Mouse (Mus musculus): ENCODE measurements at regions not wholly inside any gene's neighbourhood (a gene's known extent, or its start where the extent isn't known, plus 50 kb on each side); places are given as distances from the start of the nearest gene placed in this dataset.

DNA sequence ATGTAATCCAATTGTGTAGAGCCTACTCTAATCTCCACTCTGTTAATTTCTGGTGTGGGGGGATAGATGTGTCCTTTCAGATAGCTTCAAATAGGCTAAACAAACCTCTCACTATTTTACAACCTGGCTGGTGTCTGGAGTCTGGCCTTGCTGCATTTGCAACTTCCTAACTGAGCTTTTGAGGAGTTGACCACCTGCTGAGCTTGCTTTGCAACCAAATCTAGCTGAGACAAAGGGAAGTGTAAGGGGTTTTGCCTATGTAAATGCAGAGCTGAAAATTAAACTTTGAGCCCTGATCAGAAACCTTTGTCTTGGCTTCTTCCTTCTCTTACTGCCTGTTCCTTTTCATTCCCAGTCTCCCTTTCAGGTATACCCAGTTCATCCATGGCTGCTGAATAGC is 404.3 kb downstream of the Cetn3 start:
- no peak for DNase-seq

DNA sequence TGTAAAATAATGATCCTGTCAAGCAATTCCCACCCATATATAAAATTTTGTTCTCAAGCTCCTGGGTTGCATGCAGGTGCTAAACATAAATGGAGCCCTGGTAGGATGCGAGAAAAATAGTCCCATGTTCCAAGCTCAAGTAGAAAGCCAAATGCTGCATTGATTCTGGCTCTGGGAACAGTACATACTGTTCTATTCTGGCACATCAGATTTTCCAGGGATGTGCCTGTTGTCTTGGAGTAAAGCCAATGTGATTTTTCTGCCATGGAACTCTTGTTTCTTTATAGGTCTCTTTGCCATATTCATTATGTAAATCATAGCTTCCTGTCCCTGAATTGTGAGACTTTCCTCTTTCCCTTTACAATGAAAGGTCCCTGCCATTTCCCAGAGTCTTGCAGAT is 417.9 kb downstream of the Cetn3 start:
- no peak for DNase-seq

DNA sequence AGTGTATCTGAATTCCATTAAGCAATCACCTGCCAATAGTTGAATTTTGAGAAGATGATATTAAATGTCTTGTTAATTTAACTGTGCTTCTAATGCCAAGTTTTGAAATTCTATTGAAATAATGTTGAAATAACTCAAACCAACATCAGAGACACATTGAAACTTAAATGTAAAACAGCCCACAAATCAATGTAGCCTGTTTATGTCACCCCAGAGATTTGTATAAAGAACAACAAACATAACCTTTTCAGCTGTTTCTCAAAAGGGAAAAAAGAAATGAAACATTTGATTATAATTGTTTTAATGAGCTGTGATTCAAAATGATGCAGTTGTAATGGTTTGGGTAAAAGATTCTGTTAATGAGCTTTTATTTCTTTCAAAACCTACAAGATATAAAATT is 442.6 kb downstream of the Cetn3 start:
- DNase-seq = no peak

- no peak for DNase-seq
These were observed 451.0 kb downstream of the Cetn3 start for GRCm38 (mm10) chr13:82233901-82234300.

GRCm38 (mm10) chr13:82246231-82246630 is 463.4 kb downstream of the Cetn3 start:
- no peak for DNase-seq

- no peak for DNase-seq
These were observed 467.5 kb downstream of the Cetn3 start for GRCm38 (mm10) chr13:82250361-82250760.

GRCm38 (mm10) chr13:82258491-82258935 is 475.6 kb downstream of the Cetn3 start:
- DNase-seq = no peak

GRCm38 (mm10) chr13:82264236-82264635 is 481.4 kb downstream of the Cetn3 start:
- no peak for DNase-seq

GRCm38 (mm10) chr13:82265170-82265569 is 482.3 kb downstream of the Cetn3 start:
- no peak for DNase-seq

DNA sequence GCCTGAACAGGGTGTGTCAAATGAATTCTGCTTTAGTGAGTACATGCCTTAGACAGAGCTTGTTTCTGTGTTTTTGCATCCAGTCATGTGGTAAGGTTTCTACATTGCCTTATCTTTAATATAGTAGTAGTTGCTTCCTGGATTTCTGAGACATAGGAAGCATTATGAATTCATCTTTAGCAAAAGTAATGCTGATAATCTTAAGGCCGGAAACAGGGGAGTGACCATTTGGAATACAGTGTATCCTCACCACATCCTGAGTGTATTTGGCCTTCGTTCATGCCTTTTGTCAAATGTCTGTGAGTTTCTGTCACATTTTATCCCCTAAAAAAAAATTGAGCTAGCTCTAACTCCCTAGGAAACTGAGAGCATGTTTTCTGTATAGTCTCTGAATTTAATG is 482.9 kb downstream of the Cetn3 start:
- no peak for DNase-seq

- no peak for DNase-seq
These were observed 491.9 kb downstream of the Cetn3 start for GRCm38 (mm10) chr13:82274733-82275132.

DNA sequence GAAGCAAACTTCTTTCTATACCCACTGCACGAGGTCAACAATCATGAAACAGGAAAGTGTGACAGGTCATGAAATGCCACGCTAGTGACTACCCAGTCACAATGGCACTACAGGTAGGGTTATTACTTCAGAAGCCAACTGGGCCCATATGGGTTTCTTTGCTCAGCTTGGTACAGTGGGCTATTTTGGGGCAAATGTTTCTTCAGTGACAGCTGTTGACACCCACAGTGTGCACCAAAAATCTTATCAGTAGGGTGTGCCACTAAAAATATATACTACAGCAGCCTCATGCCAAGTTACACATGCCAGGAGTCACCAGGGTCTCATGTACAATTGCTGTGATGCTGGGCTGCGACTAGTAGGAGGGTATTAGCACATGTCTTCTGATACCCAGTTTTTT is 493.1 kb downstream of the Cetn3 start:
- DNase-seq = no peak

GRCm38 (mm10) chr13:82280744-82281143 is 497.9 kb downstream of the Cetn3 start:
- no peak for DNase-seq

DNA sequence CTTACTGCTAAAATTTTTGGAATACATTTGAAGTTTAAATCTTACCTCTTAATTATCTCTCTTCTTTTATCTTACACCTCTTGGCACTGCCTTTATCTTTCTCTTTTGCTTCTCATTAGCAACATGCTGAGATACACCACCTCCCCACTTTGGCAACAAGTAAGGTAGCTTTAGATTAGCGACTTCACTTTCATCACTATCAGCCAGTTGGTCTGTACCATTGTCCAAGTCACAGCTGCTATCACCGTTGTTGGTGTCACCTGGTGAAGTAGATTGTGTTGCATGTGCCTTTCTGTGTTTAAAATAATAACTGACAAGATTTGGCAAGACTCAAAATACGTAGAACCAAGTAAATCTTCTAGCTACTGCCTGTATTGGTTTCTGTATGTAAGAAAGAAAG is 513.0 kb downstream of the Cetn3 start:
- no peak for DNase-seq

DNA sequence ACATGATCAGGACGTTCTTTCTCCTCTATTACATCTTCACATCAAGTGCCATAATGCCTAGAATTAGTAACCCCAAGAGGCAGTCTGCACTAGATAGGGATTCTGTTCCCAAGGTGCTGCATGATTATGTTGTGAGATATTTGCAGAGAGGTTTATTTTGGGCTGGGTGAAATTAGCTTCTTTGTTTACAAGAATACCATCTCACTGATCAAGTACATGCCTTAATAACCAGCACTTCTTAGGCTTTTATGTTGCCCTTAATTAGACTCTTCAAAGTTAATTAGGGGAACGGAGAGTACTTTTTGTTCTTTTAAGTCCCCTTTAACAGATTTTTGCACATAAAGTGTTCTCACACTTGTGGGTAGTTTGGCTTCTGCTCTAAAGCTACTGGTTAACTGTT is 521.4 kb downstream of the Cetn3 start:
- DNase-seq = no peak

- no peak for DNase-seq
These were observed 522.2 kb downstream of the Cetn3 start for GRCm38 (mm10) chr13:82305076-82305475.

DNA sequence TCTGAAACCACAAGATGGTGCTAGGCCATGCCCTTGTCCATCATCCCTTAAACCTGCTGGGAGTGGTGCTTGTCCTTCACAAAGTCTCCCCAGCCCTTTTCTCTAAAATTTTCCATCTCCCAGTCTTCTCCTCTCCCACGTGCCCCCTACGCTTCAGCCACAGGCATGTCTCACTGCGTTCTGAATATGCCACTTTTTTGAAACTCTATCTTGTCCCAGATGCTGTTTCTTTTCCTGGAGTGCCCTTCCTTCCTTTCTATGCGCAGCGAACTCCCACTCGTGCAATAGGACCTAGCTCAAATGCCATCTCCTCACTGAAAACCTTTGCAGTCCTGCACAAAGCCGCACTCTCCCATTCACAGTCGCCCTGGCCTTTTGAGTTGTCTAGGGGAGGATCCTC is 525.5 kb downstream of the Cetn3 start:
- DNase-seq = no peak

GRCm38 (mm10) chr13:82316573-82317202 is 533.8 kb downstream of the Cetn3 start:
- DNase-seq = no peak

- DNase-seq = peak; percentile 12
These were observed 534.3 kb downstream of the Cetn3 start for GRCm38 (mm10) chr13:82317203-82317580.

- no peak for DNase-seq
These were observed 535.5 kb downstream of the Cetn3 start for GRCm38 (mm10) chr13:82318395-82318794.

GRCm38 (mm10) chr13:82354355-82354754 is 571.5 kb downstream of the Cetn3 start:
- no peak for DNase-seq

- DNase-seq = no peak
These were observed 572.4 kb downstream of the Cetn3 start for GRCm38 (mm10) chr13:82355296-82355695.

- no peak for DNase-seq
These were observed 576.6 kb downstream of the Cetn3 start for GRCm38 (mm10) chr13:82359442-82359841.

GRCm38 (mm10) chr13:82360711-82361110 is 577.8 kb downstream of the Cetn3 start:
- DNase-seq = no peak

GRCm38 (mm10) chr13:82361379-82361778 is 578.5 kb downstream of the Cetn3 start:
- DNase-seq = no peak

DNA sequence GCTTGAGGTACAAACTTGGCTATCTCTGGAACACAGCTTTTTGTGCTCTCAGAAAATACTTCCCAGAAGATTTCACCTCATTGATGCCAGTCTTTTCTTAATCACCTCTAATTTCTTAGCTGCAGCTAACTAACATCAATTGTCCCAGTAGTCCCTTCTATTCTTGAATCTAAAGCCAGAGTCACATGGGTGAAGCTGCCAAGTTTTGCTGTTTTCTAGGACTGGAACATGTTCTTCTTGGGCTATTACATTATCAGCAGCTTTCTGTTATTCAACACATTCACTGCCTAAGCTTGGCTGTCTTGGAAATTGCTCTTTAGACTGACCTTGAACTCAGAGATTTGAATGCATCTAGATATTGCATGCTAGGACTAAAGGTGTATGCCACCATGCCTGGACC is 583.9 kb downstream of the Cetn3 start:
- no peak for DNase-seq

Measured in lung, postnatal 14 days (tissue).